In the genomic region with DNA sequence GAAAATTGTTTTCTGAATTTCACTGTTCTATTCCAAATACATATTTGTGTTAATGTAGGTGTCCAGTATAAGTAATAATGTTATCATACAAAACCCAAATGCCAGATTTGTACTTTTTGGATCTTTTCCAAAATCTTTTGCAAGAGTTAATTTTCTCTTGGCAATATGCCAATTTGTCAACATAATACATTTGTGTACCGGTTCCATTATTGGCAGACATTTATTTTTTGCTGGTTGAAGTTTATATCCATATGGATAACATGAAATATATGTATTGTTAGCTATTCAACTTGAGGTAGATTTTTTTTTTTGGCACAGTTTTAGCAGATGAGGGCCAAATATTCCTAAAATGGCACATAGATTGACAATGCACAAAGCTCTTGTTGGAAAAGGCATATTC, we compare ENCODE assay signal across 34 mouse cellular contexts.
A peak's percentile ranks its signal among the peaks of the same experiment; 100 is the strongest.
DNase-seq lines count a peak whose midpoint lies in the region; ATAC-seq and TF ChIP-seq lines count a peak whose summit lies in the region.
"Had no signal": no experiment of that assay in that cellular context is flagged by ENCODE, and none has a peak within 500 bp of the region (broad histone marks: within the 10 kb centered on the region; RNA-seq: fewer than 3 reads in every experiment).

No protein-coding gene starts in this region.

- no peak overlapping the region for H3K9ac ChIP-seq in embryonic facial prominence, embryonic 14.5 days (ENCODE audit: low read depth, low read length)
- no peak overlapping the region for H3K9ac ChIP-seq in hindbrain, postnatal 0 days (replicated peaks; ENCODE audit: low read length)
- no peak overlapping the region for H3K9ac ChIP-seq in midbrain, embryonic 14.5 days (replicated peaks; ENCODE audit: low read length)
- no peak overlapping the region for H3K9ac ChIP-seq in midbrain, embryonic 13.5 days (replicated peaks)
- H3K9ac ChIP-seq: embryonic facial prominence, embryonic 12.5 days; hindbrain, embryonic 15.5 days; limb, embryonic 15.5 days; liver, embryonic 15.5 days; lung, embryonic 15.5 days; neural tube, embryonic 15.5 days had no signal

- DNase-seq in embryonic facial prominence, embryonic 14.5 days (ENCODE audit: low spot score), result peak; percentile 63
- no peak for DNase-seq in embryonic facial prominence, embryonic 10.5 days (ENCODE audit: low spot score)
- DNase-seq in hindbrain, postnatal 0 days (ENCODE audit: low spot score), result peak; percentile 54
- DNase-seq in hindbrain, embryonic 10.5 days (ENCODE audit: low spot score), result no peak
- peak; percentile 50 for DNase-seq in midbrain, embryonic 14.5 days
- DNase-seq in adipocyte (ENCODE audit: low spot score), result peak; percentile 46
- no peak for DNase-seq in layer of hippocampus, adult 8-10 months (ENCODE audit: low spot score in 2 of 2)
- DNase-seq: adrenal gland, postnatal 10 days; cerebellum, adult 11 months; cerebellum, adult 9-10 months; cerebellum, postnatal 36 days; gastrocnemius, adult 2 months; gastrocnemius, postnatal 36 days; heart, adult 18-20 months; heart, postnatal 36 days; kidney, adult 2 months; kidney, postnatal 36 days; right cerebral cortex, postnatal 25 days; thymus, adult 18-20 months; thymus, postnatal 25 days had no signal

- no peak overlapping the region for H3K4me3 ChIP-seq in embryonic facial prominence, embryonic 14.5 days (ENCODE audit: low read depth, low read length)
- H3K4me3 ChIP-seq in embryonic facial prominence, embryonic 10.5 days, result no peak overlapping the region
- H3K4me3 ChIP-seq in hindbrain, postnatal 0 days (ENCODE audit: low read length), result no peak overlapping the region
- H3K4me3 ChIP-seq in hindbrain, embryonic 10.5 days, result no peak overlapping the region
- no peak overlapping the region for H3K4me3 ChIP-seq in midbrain, embryonic 14.5 days (replicated peaks; ENCODE audit: low read depth, low read length)
- no peak overlapping the region for H3K4me3 ChIP-seq in midbrain, embryonic 13.5 days (replicated peaks)
- H3K4me3 ChIP-seq: embryonic facial prominence, embryonic 12.5 days; forebrain, embryonic 10.5 days; gastrocnemius, adult 2 months; hindbrain, embryonic 15.5 days; layer of hippocampus, adult 2 months; limb, embryonic 15.5 days; liver, embryonic 15.5 days; lung, embryonic 15.5 days; midbrain, embryonic 10.5 days; neural tube, embryonic 15.5 days had no signal

- 14% methylated on average over 1 of the region's 1 CpGs for WGBS in embryonic facial prominence, embryonic 14.5 days
- WGBS in embryonic facial prominence, embryonic 10.5 days, result 88% methylated on average over 1 of the region's 1 CpGs
- WGBS in hindbrain, postnatal 0 days, result 27% methylated on average over 1 of the region's 1 CpGs
- WGBS in hindbrain, embryonic 10.5 days, result 89% methylated on average over 1 of the region's 1 CpGs
- WGBS in midbrain, embryonic 14.5 days, result 56% methylated on average over 1 of the region's 1 CpGs
- 71% methylated on average over 1 of the region's 1 CpGs for WGBS in midbrain, embryonic 13.5 days

- H3K9me3 ChIP-seq in embryonic facial prominence, embryonic 14.5 days (ENCODE audit: control insufficient read depth, low read length), result no peaks in the 10 kb centered on the region
- no peaks in the 10 kb centered on the region for H3K9me3 ChIP-seq in embryonic facial prominence, embryonic 10.5 days
- H3K9me3 ChIP-seq in hindbrain, postnatal 0 days (ENCODE audit: low read length), result no peaks in the 10 kb centered on the region
- H3K9me3 ChIP-seq in hindbrain, embryonic 10.5 days, result no peaks in the 10 kb centered on the region
- H3K9me3 ChIP-seq in midbrain, embryonic 14.5 days (ENCODE audit: control insufficient read depth, low read length), result no peaks in the 10 kb centered on the region
- no peaks in the 10 kb centered on the region for H3K9me3 ChIP-seq in midbrain, embryonic 13.5 days
- H3K9me3 ChIP-seq: embryonic facial prominence, embryonic 12.5 days; forebrain, embryonic 10.5 days; hindbrain, embryonic 15.5 days; limb, embryonic 15.5 days; liver, embryonic 15.5 days; lung, embryonic 15.5 days; midbrain, embryonic 10.5 days; neural tube, embryonic 15.5 days had no signal

- H3K36me3 ChIP-seq in embryonic facial prominence, embryonic 14.5 days (ENCODE audit: control insufficient read depth, insufficient read depth, low read length), result no peaks in the 10 kb centered on the region
- H3K36me3 ChIP-seq in embryonic facial prominence, embryonic 10.5 days (replicated peaks), result no peaks in the 10 kb centered on the region
- no peaks in the 10 kb centered on the region for H3K36me3 ChIP-seq in hindbrain, postnatal 0 days (ENCODE audit: insufficient read depth, low read length)
- no peaks in the 10 kb centered on the region for H3K36me3 ChIP-seq in hindbrain, embryonic 10.5 days
- no peaks in the 10 kb centered on the region for H3K36me3 ChIP-seq in midbrain, embryonic 14.5 days (ENCODE audit: control insufficient read depth, insufficient read depth, low read length)
- no peaks in the 10 kb centered on the region for H3K36me3 ChIP-seq in midbrain, embryonic 13.5 days
- H3K36me3 ChIP-seq: embryonic facial prominence, embryonic 12.5 days; forebrain, embryonic 10.5 days; hindbrain, embryonic 15.5 days; limb, embryonic 15.5 days; liver, embryonic 15.5 days; lung, embryonic 15.5 days; midbrain, embryonic 10.5 days; neural tube, embryonic 15.5 days had no signal

- no peak for TF ChIP-seq CTCF in hindbrain, postnatal 0 days (IDR thresholded peaks at IDR 0.05; ENCODE audit: low read depth)

- no peak for ATAC-seq in embryonic facial prominence, embryonic 14.5 days (ENCODE audit: low read depth)
- ATAC-seq in hindbrain, postnatal 0 days, result no peak
- no peak for ATAC-seq in midbrain, embryonic 14.5 days (ENCODE audit: low FRiP score, low TSS enrichment)
- ATAC-seq in midbrain, embryonic 13.5 days, result no peak
- ATAC-seq: CD4-positive, CD25-positive, alpha-beta regulatory T cell, adult 4 months had no signal

- no peak overlapping the region for H3K4me2 ChIP-seq in embryonic facial prominence, embryonic 14.5 days (ENCODE audit: low read depth, low read length)
- no peak overlapping the region for H3K4me2 ChIP-seq in hindbrain, postnatal 0 days (ENCODE audit: low read depth, low read length)
- no peak overlapping the region for H3K4me2 ChIP-seq in midbrain, embryonic 14.5 days (ENCODE audit: low read length)
- no peak overlapping the region for H3K4me2 ChIP-seq in midbrain, embryonic 13.5 days (replicated peaks)
- H3K4me2 ChIP-seq: embryonic facial prominence, embryonic 12.5 days; heart, embryonic 11.5 days; hindbrain, embryonic 15.5 days; limb, embryonic 15.5 days; liver, embryonic 15.5 days; lung, embryonic 15.5 days; neural tube, embryonic 15.5 days had no signal

- H3K4me1 ChIP-seq in embryonic facial prominence, embryonic 14.5 days (ENCODE audit: control insufficient read depth, insufficient read depth, low read length), result peaks cover 7% of the 10 kb centered on the region; the same call in 1 of the 2 replicates
- H3K4me1 ChIP-seq in embryonic facial prominence, embryonic 10.5 days, result no peaks in the 10 kb centered on the region
- no peaks in the 10 kb centered on the region for H3K4me1 ChIP-seq in hindbrain, postnatal 0 days (ENCODE audit: insufficient read depth, low read length)
- H3K4me1 ChIP-seq in hindbrain, embryonic 10.5 days (replicated peaks), result peaks cover 5% of the 10 kb centered on the region
- no peaks in the 10 kb centered on the region for H3K4me1 ChIP-seq in midbrain, embryonic 14.5 days (ENCODE audit: control insufficient read depth, insufficient read depth, low read length)
- H3K4me1 ChIP-seq in midbrain, embryonic 13.5 days (replicated peaks), result no peaks in the 10 kb centered on the region
- H3K4me1 ChIP-seq: embryonic facial prominence, embryonic 12.5 days; hindbrain, embryonic 15.5 days; liver, embryonic 15.5 days; lung, embryonic 15.5 days had no signal

- no peaks in the 10 kb centered on the region for H3K27me3 ChIP-seq in embryonic facial prominence, embryonic 14.5 days (replicated peaks; ENCODE audit: control insufficient read depth, insufficient read depth, low read length)
- H3K27me3 ChIP-seq in embryonic facial prominence, embryonic 10.5 days (replicated peaks; ENCODE audit: low read depth, poor library complexity, severe bottlenecking), result no peaks in the 10 kb centered on the region
- H3K27me3 ChIP-seq in hindbrain, postnatal 0 days (ENCODE audit: insufficient read depth, low read length), result no peaks in the 10 kb centered on the region
- H3K27me3 ChIP-seq in hindbrain, embryonic 10.5 days (ENCODE audit: insufficient read depth, poor library complexity, severe bottlenecking), result no peaks in the 10 kb centered on the region
- no peaks in the 10 kb centered on the region for H3K27me3 ChIP-seq in midbrain, embryonic 14.5 days (ENCODE audit: control insufficient read depth, insufficient read depth, low read length)
- no peaks in the 10 kb centered on the region for H3K27me3 ChIP-seq in midbrain, embryonic 13.5 days
- H3K27me3 ChIP-seq: embryonic facial prominence, embryonic 12.5 days; hindbrain, embryonic 15.5 days; limb, embryonic 15.5 days; liver, embryonic 15.5 days; lung, embryonic 15.5 days; neural tube, embryonic 15.5 days had no signal

- H3K27ac ChIP-seq in embryonic facial prominence, embryonic 14.5 days (replicated peaks; ENCODE audit: low read depth, low read length), result no peak overlapping the region
- no peak overlapping the region for H3K27ac ChIP-seq in embryonic facial prominence, embryonic 10.5 days (replicated peaks)
- no peak overlapping the region for H3K27ac ChIP-seq in hindbrain, postnatal 0 days
- H3K27ac ChIP-seq in hindbrain, embryonic 10.5 days, result no peak overlapping the region
- no peak overlapping the region for H3K27ac ChIP-seq in midbrain, embryonic 14.5 days (replicated peaks; ENCODE audit: low read depth, low read length)
- H3K27ac ChIP-seq in midbrain, embryonic 13.5 days, result no peak overlapping the region
- H3K27ac ChIP-seq: embryonic facial prominence, embryonic 12.5 days; forebrain, embryonic 10.5 days; gastrocnemius, adult 2 months; hindbrain, embryonic 15.5 days; layer of hippocampus, adult 2 months; limb, embryonic 15.5 days; liver, embryonic 15.5 days; lung, embryonic 15.5 days; macrophage; midbrain, embryonic 10.5 days; neural tube, embryonic 15.5 days; stomach, postnatal 0 days had no signal

Comparison
In these comparisons a context has a peak if more than half of its experiments do, and no peak if none do; other contexts are left out.
1. DNase-seq: peak in embryonic facial prominence, embryonic 14.5 days (single experiment), hindbrain, postnatal 0 days (single experiment), midbrain, embryonic 14.5 days (single experiment) and adipocyte (single experiment); none in embryonic facial prominence, embryonic 10.5 days (single experiment), hindbrain, embryonic 10.5 days (single experiment) and layer of hippocampus, adult 8-10 months (0 of 2).